ENCODE assay signal across 11 mouse cellular contexts in genomic region chr12:4859241-4859914, GRCm38 (mm10). TPM values are rescaled to one million over a fixed set of nuclear protein-coding genes. Genes with fewer than 3 reads are reported as not detected.
DNase-seq lines count a peak whose midpoint lies in the region; ATAC-seq lines count a peak whose summit lies in the region.
"Had no signal": no experiment of that assay in that cellular context is flagged by ENCODE, and none has a peak within 500 bp of the region (broad histone marks: within the 10 kb centered on the region; RNA-seq: fewer than 3 reads in every experiment).

No protein-coding gene starts in this region.

- no peak overlapping the region for H3K4me3 ChIP-seq in intestine, embryonic 16.5 days (ENCODE audit: low read length)
- no peak overlapping the region for H3K4me3 ChIP-seq in intestine, embryonic 15.5 days (replicated peaks)
- H3K4me3 ChIP-seq in embryonic facial prominence, embryonic 10.5 days = no peak overlapping the region
- no peak overlapping the region for H3K4me3 ChIP-seq in hindbrain, embryonic 14.5 days (replicated peaks; ENCODE audit: low read length)
- H3K4me3 ChIP-seq in midbrain, embryonic 15.5 days = no peak overlapping the region

- no peak overlapping the region for H3K27ac ChIP-seq in intestine, embryonic 16.5 days (ENCODE audit: low read length)
- no peak overlapping the region for H3K27ac ChIP-seq in intestine, embryonic 15.5 days
- H3K27ac ChIP-seq in embryonic facial prominence, embryonic 10.5 days (replicated peaks) = peak overlapping the region; percentile 59
- H3K27ac ChIP-seq in hindbrain, embryonic 14.5 days = no peak overlapping the region
- H3K27ac ChIP-seq in midbrain, embryonic 15.5 days = no peak overlapping the region

- 0 out of 2 replicates have a peak, but pooled peaks have one; percentile 32 for ATAC-seq in intestine, embryonic 16.5 days
- ATAC-seq in intestine, embryonic 15.5 days = no peak
- ATAC-seq in hindbrain, embryonic 14.5 days (ENCODE audit: low FRiP score) = peak; percentile 49; the same call in 1 of the 2 replicates
- 0 out of 2 replicates have a peak, but pooled peaks have one; percentile 38 for ATAC-seq in midbrain, embryonic 15.5 days (replicated peaks)
- ATAC-seq: activated CD4-positive, CD25-positive, alpha-beta regulatory T cell, adult 4 months had no signal

- no peak overlapping the region for H3K9ac ChIP-seq in intestine, embryonic 16.5 days (ENCODE audit: low read depth, low read length)
- H3K9ac ChIP-seq in intestine, embryonic 15.5 days = no peak overlapping the region
- no peak overlapping the region for H3K9ac ChIP-seq in hindbrain, embryonic 14.5 days
- no peak overlapping the region for H3K9ac ChIP-seq in midbrain, embryonic 15.5 days

- no peak overlapping the region for H3K4me2 ChIP-seq in intestine, embryonic 16.5 days (ENCODE audit: low read depth, low read length)
- no peak overlapping the region for H3K4me2 ChIP-seq in intestine, embryonic 15.5 days (replicated peaks)
- no peak overlapping the region for H3K4me2 ChIP-seq in hindbrain, embryonic 14.5 days (replicated peaks)
- no peak overlapping the region for H3K4me2 ChIP-seq in midbrain, embryonic 15.5 days

- no peaks in the 10 kb centered on the region for H3K9me3 ChIP-seq in intestine, embryonic 16.5 days (ENCODE audit: control insufficient read depth, low read length)
- H3K9me3 ChIP-seq in intestine, embryonic 15.5 days = no peaks in the 10 kb centered on the region
- H3K9me3 ChIP-seq in embryonic facial prominence, embryonic 10.5 days = 0 out of 2 replicates have a peak, but pooled peaks cover 3% of the 10 kb centered on the region
- no peaks in the 10 kb centered on the region for H3K9me3 ChIP-seq in hindbrain, embryonic 14.5 days (ENCODE audit: control insufficient read depth, low read length)
- H3K9me3 ChIP-seq in midbrain, embryonic 15.5 days = no peaks in the 10 kb centered on the region

- no peaks in the 10 kb centered on the region for H3K27me3 ChIP-seq in intestine, embryonic 16.5 days (replicated peaks; ENCODE audit: control insufficient read depth, insufficient read depth, low read length)
- no peaks in the 10 kb centered on the region for H3K27me3 ChIP-seq in intestine, embryonic 15.5 days (replicated peaks)
- no peaks in the 10 kb centered on the region for H3K27me3 ChIP-seq in embryonic facial prominence, embryonic 10.5 days (replicated peaks; ENCODE audit: low read depth, poor library complexity, severe bottlenecking)
- no peaks in the 10 kb centered on the region for H3K27me3 ChIP-seq in hindbrain, embryonic 14.5 days (ENCODE audit: control insufficient read depth, insufficient read depth, low read length)
- no peaks in the 10 kb centered on the region for H3K27me3 ChIP-seq in midbrain, embryonic 15.5 days (replicated peaks)

- H3K4me1 ChIP-seq in intestine, embryonic 16.5 days (ENCODE audit: control insufficient read depth, insufficient read depth, low read length) = 0 out of 2 replicates have a peak, but pooled peaks cover 5% of the 10 kb centered on the region
- peaks cover 7% of the 10 kb centered on the region; the same call in 1 of the 2 replicates for H3K4me1 ChIP-seq in intestine, embryonic 15.5 days (replicated peaks)
- H3K4me1 ChIP-seq in embryonic facial prominence, embryonic 10.5 days = peaks cover 14% of the 10 kb centered on the region
- H3K4me1 ChIP-seq in hindbrain, embryonic 14.5 days (replicated peaks; ENCODE audit: control insufficient read depth, insufficient read depth, low read length) = 0 out of 2 replicates have a peak, but pooled peaks cover 4% of the 10 kb centered on the region
- H3K4me1 ChIP-seq in midbrain, embryonic 15.5 days = no peaks in the 10 kb centered on the region

- peak; percentile 35 for DNase-seq in embryonic facial prominence, embryonic 10.5 days (ENCODE audit: low spot score)
- no peak for DNase-seq in hindbrain, embryonic 14.5 days (ENCODE audit: low spot score)
- no peak for DNase-seq in kidney, postnatal 36 days
- DNase-seq in frontal cortex, postnatal 14 days (ENCODE audit: low spot score in 2 of 2) = no peak
- DNase-seq: kidney, adult 11 months; lung, postnatal 14 days; thymus, postnatal 25 days had no signal

- WGBS in intestine, embryonic 16.5 days = 51% methylated on average over 11 of the region's 11 CpGs
- WGBS in intestine, embryonic 15.5 days = 50% methylated on average over 11 of the region's 11 CpGs
- 50% methylated on average over 11 of the region's 11 CpGs for WGBS in embryonic facial prominence, embryonic 10.5 days
- WGBS in hindbrain, embryonic 14.5 days = 37% methylated on average over 11 of the region's 11 CpGs
- 43% methylated on average over 11 of the region's 11 CpGs for WGBS in midbrain, embryonic 15.5 days

- no peaks in the 10 kb centered on the region for H3K36me3 ChIP-seq in intestine, embryonic 16.5 days (ENCODE audit: control insufficient read depth, insufficient read depth, low read length)
- H3K36me3 ChIP-seq in intestine, embryonic 15.5 days = peaks cover 6% of the 10 kb centered on the region; the same call in 1 of the 2 replicates
- H3K36me3 ChIP-seq in embryonic facial prominence, embryonic 10.5 days (replicated peaks) = peaks cover 36% of the 10 kb centered on the region
- peaks cover 11% of the 10 kb centered on the region for H3K36me3 ChIP-seq in hindbrain, embryonic 14.5 days (replicated peaks; ENCODE audit: control insufficient read depth, insufficient read depth)
- no peaks in the 10 kb centered on the region for H3K36me3 ChIP-seq in midbrain, embryonic 15.5 days (replicated peaks)

RNA-seq across cellular contexts. Expression of gene Mfsd2b, which starts 14.8 kb away (rescaled TPM):
- polyA plus RNA-seq in intestine, embryonic 16.5 days (2015; fragmentation: Nextera tagmentation; extraction: Ambion mirVana) = 1.3 and 1.7 TPM in 2 replicates
- polyA plus RNA-seq in intestine, embryonic 15.5 days (2015; fragmentation: Nextera tagmentation; extraction: Ambion mirVana) = 1.1 and 1.4 TPM in 2 replicates
- 2.9 and 4.3 TPM in 2 replicates for polyA plus RNA-seq in embryonic facial prominence, embryonic 10.5 days (2016; fragmentation: Nextera tagmentation; extraction: Ambion mirVana)
- polyA plus RNA-seq in hindbrain, embryonic 14.5 days (2014; fragmentation: Nextera tagmentation; extraction: Ambion mirVana) = 2.0 and 2.3 TPM in 2 replicates
- 2.6 TPM in 2 replicates for polyA plus RNA-seq in midbrain, embryonic 15.5 days (2015; fragmentation: Nextera tagmentation; extraction: Ambion mirVana)

RNA-seq across cellular contexts. Expression of gene Wdcp, which starts 16.3 kb away (rescaled TPM):
- 11.0 and 12.4 TPM in 2 replicates for polyA plus RNA-seq in intestine, embryonic 16.5 days (2015; fragmentation: Nextera tagmentation; extraction: Ambion mirVana)
- polyA plus RNA-seq in intestine, embryonic 15.5 days (2015; fragmentation: Nextera tagmentation; extraction: Ambion mirVana) = 15.3 and 15.7 TPM in 2 replicates
- 25.9 and 26.0 TPM in 2 replicates for polyA plus RNA-seq in embryonic facial prominence, embryonic 10.5 days (2016; fragmentation: Nextera tagmentation; extraction: Ambion mirVana)
- polyA plus RNA-seq in hindbrain, embryonic 14.5 days (2014; fragmentation: Nextera tagmentation; extraction: Ambion mirVana) = 10.4 and 11.1 TPM in 2 replicates
- polyA plus RNA-seq in midbrain, embryonic 15.5 days (2015; fragmentation: Nextera tagmentation; extraction: Ambion mirVana) = 13.8 and 15.0 TPM in 2 replicates

RNA-seq across cellular contexts. Expression of gene Fkbp1b, which starts 18.0 kb away (rescaled TPM):
- 7.1 and 8.2 TPM in 2 replicates for polyA plus RNA-seq in intestine, embryonic 16.5 days (2015; fragmentation: Nextera tagmentation; extraction: Ambion mirVana)
- polyA plus RNA-seq in intestine, embryonic 15.5 days (2015; fragmentation: Nextera tagmentation; extraction: Ambion mirVana) = 8.7 and 9.7 TPM in 2 replicates
- 6.4 and 9.7 TPM in 2 replicates for polyA plus RNA-seq in embryonic facial prominence, embryonic 10.5 days (2016; fragmentation: Nextera tagmentation; extraction: Ambion mirVana)
- 50.6 and 58.5 TPM in 2 replicates for polyA plus RNA-seq in hindbrain, embryonic 14.5 days (2014; fragmentation: Nextera tagmentation; extraction: Ambion mirVana)
- polyA plus RNA-seq in midbrain, embryonic 15.5 days (2015; fragmentation: Nextera tagmentation; extraction: Ambion mirVana) = 30.9 and 39.9 TPM in 2 replicates
- polyA plus RNA-seq: activated CD4-positive, CD25-positive, alpha-beta regulatory T cell, adult 4 months had no signal

RNA-seq across cellular contexts. Expression of gene Sf3b6, which starts 42.0 kb away (rescaled TPM):
- 169 and 193 TPM in 2 replicates for polyA plus RNA-seq in intestine, embryonic 16.5 days (2015; fragmentation: Nextera tagmentation; extraction: Ambion mirVana)
- 203 and 231 TPM in 2 replicates for polyA plus RNA-seq in intestine, embryonic 15.5 days (2015; fragmentation: Nextera tagmentation; extraction: Ambion mirVana)
- polyA plus RNA-seq in embryonic facial prominence, embryonic 10.5 days (2016; fragmentation: Nextera tagmentation; extraction: Ambion mirVana) = 299 and 302 TPM in 2 replicates
- polyA plus RNA-seq in hindbrain, embryonic 14.5 days (2014; fragmentation: Nextera tagmentation; extraction: Ambion mirVana) = 269 and 286 TPM in 2 replicates
- polyA plus RNA-seq in midbrain, embryonic 15.5 days (2015; fragmentation: Nextera tagmentation; extraction: Ambion mirVana) = 180 and 200 TPM in 2 replicates

RNA-seq across cellular contexts. Expression of gene Ubxn2a, which starts 48.1 kb away (rescaled TPM):
- 31.0 and 32.8 TPM in 2 replicates for polyA plus RNA-seq in intestine, embryonic 16.5 days (2015; fragmentation: Nextera tagmentation; extraction: Ambion mirVana)
- 33.8 and 35.3 TPM in 2 replicates for polyA plus RNA-seq in intestine, embryonic 15.5 days (2015; fragmentation: Nextera tagmentation; extraction: Ambion mirVana)
- 20.3 and 22.4 TPM in 2 replicates for polyA plus RNA-seq in embryonic facial prominence, embryonic 10.5 days (2016; fragmentation: Nextera tagmentation; extraction: Ambion mirVana)
- polyA plus RNA-seq in hindbrain, embryonic 14.5 days (2014; fragmentation: Nextera tagmentation; extraction: Ambion mirVana) = 42.9 and 44.6 TPM in 2 replicates
- 40.4 and 41.7 TPM in 2 replicates for polyA plus RNA-seq in midbrain, embryonic 15.5 days (2015; fragmentation: Nextera tagmentation; extraction: Ambion mirVana)
